In the genomic region with DNA sequence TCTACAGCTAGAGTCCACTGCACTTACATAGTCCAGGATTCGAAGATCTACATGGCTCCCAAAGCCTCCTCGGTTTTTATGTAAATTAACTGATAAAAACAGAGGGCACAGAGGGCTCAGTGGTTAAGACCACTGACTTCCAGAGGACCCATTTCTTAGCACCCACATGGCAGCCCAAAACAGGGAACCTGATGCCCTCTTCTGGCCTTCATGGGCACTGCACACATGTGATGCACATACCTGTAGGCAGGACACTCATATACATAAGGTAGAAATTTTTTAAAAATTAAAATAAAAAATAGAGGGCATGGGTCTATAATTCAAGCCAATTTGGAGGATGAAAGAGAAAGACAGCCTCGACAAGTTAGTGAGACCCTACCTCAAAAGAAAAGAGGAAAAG, we compare ENCODE assay signal across 16 mouse cellular contexts.
"Had no signal": no experiment of that assay in that cellular context is flagged by ENCODE, and none has a peak within 500 bp of the region (broad histone marks: within the 10 kb centered on the region; RNA-seq: fewer than 3 reads in every experiment).

No protein-coding gene starts in this region.

- H3K36me3 ChIP-seq: midbrain, embryonic 12.5 days; stomach, embryonic 15.5 days had no signal

- H3K9me3 ChIP-seq: neural tube, embryonic 13.5 days; stomach, embryonic 15.5 days had no signal

- H3K27me3 ChIP-seq: limb, embryonic 13.5 days; midbrain, embryonic 12.5 days; neural tube, embryonic 13.5 days; stomach, embryonic 15.5 days had no signal

- H3K4me2 ChIP-seq: limb, embryonic 13.5 days; liver, embryonic 11.5 days; lung, embryonic 14.5 days; midbrain, embryonic 12.5 days; neural tube, embryonic 13.5 days; stomach, embryonic 15.5 days had no signal

- DNase-seq: kidney, adult 9 months; kidney, postnatal 14 days; layer of hippocampus, adult 9-11 months; left cerebral cortex, postnatal 4 days; lung, embryonic 14.5 days; lung, postnatal 10 days; lung, postnatal 4 days; retina, postnatal 1 day; right cerebral cortex, postnatal 4 days had no signal

- H3K4me3 ChIP-seq: limb, embryonic 13.5 days; midbrain, embryonic 12.5 days; neural tube, embryonic 13.5 days; stomach, embryonic 15.5 days had no signal

- H3K27ac ChIP-seq: limb, embryonic 13.5 days; midbrain, embryonic 12.5 days; neural tube, embryonic 13.5 days; stomach, embryonic 15.5 days had no signal

- H3K9ac ChIP-seq: limb, embryonic 13.5 days; lung, embryonic 14.5 days; midbrain, embryonic 12.5 days; neural tube, embryonic 13.5 days; stomach, embryonic 15.5 days had no signal

- ATAC-seq: intestine, embryonic 16.5 days; midbrain, embryonic 16.5 days had no signal
